In the genomic region with DNA sequence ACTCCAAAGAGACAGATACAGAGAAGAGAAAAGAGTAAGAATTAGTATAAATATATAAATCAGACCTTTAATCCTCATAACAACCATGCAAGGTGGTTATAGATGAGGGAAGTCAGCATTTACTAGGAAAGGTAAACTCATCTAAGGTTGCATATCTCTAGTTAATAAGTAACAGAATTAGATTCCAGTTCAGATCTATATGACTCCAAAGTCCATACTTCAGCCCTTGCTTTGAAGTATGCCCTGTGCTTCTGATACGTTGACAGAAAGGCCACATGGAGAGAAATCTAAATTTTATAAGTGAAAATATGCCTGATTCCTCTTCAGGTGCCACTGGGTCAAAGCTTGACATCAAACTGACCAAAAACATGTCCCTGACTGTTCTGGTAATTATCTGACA, we compare ENCODE assay signal across 23 mouse cellular contexts.
DNase-seq lines count a peak whose midpoint lies in the region; ATAC-seq and TF ChIP-seq lines count a peak whose summit lies in the region.
"Had no signal": no experiment of that assay in that cellular context is flagged by ENCODE, and none has a peak within 500 bp of the region (broad histone marks: within the 10 kb centered on the region; RNA-seq: fewer than 3 reads in every experiment).

No protein-coding gene starts in this region.

- TF ChIP-seq CTCF in bone marrow macrophage, adult 2 months (IDR thresholded peaks at IDR 0.05; ENCODE audit: low read depth, low read length), result no peak
- TF ChIP-seq CTCF in small intestine, adult 2 months (IDR thresholded peaks at IDR 0.05; ENCODE audit: extremely low read depth, insufficient read length, insufficient replicate concordance, low read depth, low read length), result no peak

- H3K9ac ChIP-seq in intestine, embryonic 14.5 days (ENCODE audit: low read length), result no peak overlapping the region
- H3K9ac ChIP-seq in liver, embryonic 13.5 days, result no peak overlapping the region
- H3K9ac ChIP-seq: forebrain, embryonic 13.5 days; hindbrain, embryonic 14.5 days; midbrain, embryonic 15.5 days; neural tube, embryonic 15.5 days had no signal

- no peaks in the 10 kb centered on the region for H3K9me3 ChIP-seq in intestine, embryonic 14.5 days (ENCODE audit: control insufficient read depth, low read length)
- no peaks in the 10 kb centered on the region for H3K9me3 ChIP-seq in liver, embryonic 13.5 days (replicated peaks)
- H3K9me3 ChIP-seq: forebrain, embryonic 13.5 days; midbrain, embryonic 15.5 days; neural tube, embryonic 15.5 days had no signal

- peak overlapping the region; percentile 62 for H3K27ac ChIP-seq in bone marrow macrophage, adult 2 months (ENCODE audit: insufficient read depth, low read depth, low read length)
- no peak overlapping the region for H3K27ac ChIP-seq in intestine, embryonic 14.5 days (ENCODE audit: low read depth)
- no peak overlapping the region for H3K27ac ChIP-seq in liver, embryonic 13.5 days
- peak overlapping the region; percentile 85 for H3K27ac ChIP-seq in small intestine, adult 2 months (ENCODE audit: insufficient read depth, low read depth, low read length)
- H3K27ac ChIP-seq: forebrain, embryonic 13.5 days; hindbrain, embryonic 14.5 days; left cerebral cortex, adult 2 months; midbrain, embryonic 15.5 days; neural tube, embryonic 15.5 days had no signal

- H3K27me3 ChIP-seq in intestine, embryonic 14.5 days (replicated peaks; ENCODE audit: control insufficient read depth, insufficient read depth, low read length), result no peaks in the 10 kb centered on the region
- H3K27me3 ChIP-seq in liver, embryonic 13.5 days, result no peaks in the 10 kb centered on the region
- no peaks in the 10 kb centered on the region for H3K27me3 ChIP-seq in small intestine, adult 2 months (ENCODE audit: control insufficient read depth, insufficient read depth, low read length)
- H3K27me3 ChIP-seq: forebrain, embryonic 13.5 days; midbrain, embryonic 15.5 days; neural tube, embryonic 15.5 days had no signal

- peaks cover 30% of the 10 kb centered on the region for H3K4me1 ChIP-seq in bone marrow macrophage, adult 2 months (ENCODE audit: control insufficient read depth, insufficient read depth, low read length)
- no peaks in the 10 kb centered on the region for H3K4me1 ChIP-seq in intestine, embryonic 14.5 days (replicated peaks; ENCODE audit: control insufficient read depth, insufficient read depth, low read length)
- H3K4me1 ChIP-seq in liver, embryonic 13.5 days (replicated peaks), result 0 out of 2 replicates have a peak, but pooled peaks cover 5% of the 10 kb centered on the region
- peaks cover 8% of the 10 kb centered on the region; the same call in 1 of the 2 replicates for H3K4me1 ChIP-seq in small intestine, adult 2 months (ENCODE audit: control insufficient read depth, insufficient read depth, insufficient read length, low read length)
- H3K4me1 ChIP-seq: forebrain, embryonic 13.5 days; midbrain, embryonic 15.5 days; neural tube, embryonic 15.5 days had no signal

- H3K4me2 ChIP-seq in intestine, embryonic 14.5 days (ENCODE audit: low read length), result no peak overlapping the region
- H3K4me2 ChIP-seq in liver, embryonic 13.5 days, result no peak overlapping the region
- H3K4me2 ChIP-seq: forebrain, embryonic 13.5 days; hindbrain, embryonic 14.5 days; midbrain, embryonic 15.5 days; neural tube, embryonic 15.5 days had no signal

- DNase-seq in intestine, embryonic 14.5 days (ENCODE audit: low spot score), result no peak
- no peak for DNase-seq in liver, embryonic 13.5 days
- no peak for DNase-seq in testis, postnatal 14 days (ENCODE audit: low spot score)
- no peak for DNase-seq in layer of hippocampus, postnatal 10 days (ENCODE audit: low spot score in 2 of 2)
- DNase-seq: adrenal gland, adult 2 months; cerebellum, adult 18-20 months; cerebellum, postnatal 25 days; embryo, embryonic 11 days; gastrocnemius, postnatal 14 days; heart, postnatal 4 days; kidney, postnatal 4 days; lung, postnatal 4 days; spleen, adult 18-20 months; thymus, adult 2 months had no signal

- TF ChIP-seq POLR2A in bone marrow macrophage, adult 2 months (IDR thresholded peaks at IDR 0.05; ENCODE audit: borderline replicate concordance, low read depth, low read length), result no peak
- TF ChIP-seq POLR2A in small intestine, adult 2 months (IDR thresholded peaks at IDR 0.05; ENCODE audit: low read depth, low read length), result no peak

- no peaks in the 10 kb centered on the region for H3K36me3 ChIP-seq in intestine, embryonic 14.5 days (ENCODE audit: control insufficient read depth, insufficient read depth, low read length)
- H3K36me3 ChIP-seq in liver, embryonic 13.5 days, result no peaks in the 10 kb centered on the region
- H3K36me3 ChIP-seq in small intestine, adult 2 months (ENCODE audit: control insufficient read depth, insufficient read depth, low read length), result no peaks in the 10 kb centered on the region
- H3K36me3 ChIP-seq: midbrain, embryonic 15.5 days; neural tube, embryonic 15.5 days had no signal

- no peak overlapping the region for H3K4me3 ChIP-seq in bone marrow macrophage, adult 2 months (ENCODE audit: insufficient read depth, low read length)
- no peak overlapping the region for H3K4me3 ChIP-seq in intestine, embryonic 14.5 days (ENCODE audit: low read depth, low read length)
- H3K4me3 ChIP-seq in liver, embryonic 13.5 days (replicated peaks), result no peak overlapping the region
- H3K4me3 ChIP-seq in small intestine, adult 2 months (ENCODE audit: low read depth, low read length), result no peak overlapping the region
- H3K4me3 ChIP-seq: forebrain, embryonic 13.5 days; left cerebral cortex, adult 2 months; midbrain, embryonic 15.5 days; neural tube, embryonic 15.5 days had no signal

- WGBS in intestine, embryonic 14.5 days, result 60% methylated on average over 1 of the region's 1 CpGs
- 46% methylated on average over 1 of the region's 1 CpGs for WGBS in liver, embryonic 13.5 days (ENCODE audit: insufficient replicate concordance)
- 27% methylated on average over 1 of the region's 1 CpGs for WGBS in small intestine, adult 2 months

- peak; percentile 91 for ATAC-seq in intestine, embryonic 14.5 days (replicated peaks; ENCODE audit: low FRiP score, low TSS enrichment, low read depth)
- peak; percentile 62; the same call in 1 of the 2 replicates for ATAC-seq in liver, embryonic 13.5 days (ENCODE audit: low read depth)
- ATAC-seq in frontal cortex, adult (ENCODE audit: low TSS enrichment), result no peak
- ATAC-seq: forebrain, embryonic 13.5 days; inflammation-experienced regulatory T-cells, adult 6 months; midbrain, embryonic 15.5 days had no signal

Comparison
In these comparisons a context has a peak if more than half of its experiments do, and no peak if none do; other contexts are left out.
1. H3K27ac ChIP-seq: peak in bone marrow macrophage, adult 2 months (single experiment) and small intestine, adult 2 months (single experiment); none in intestine, embryonic 14.5 days (single experiment) and liver, embryonic 13.5 days (single experiment).